Mouse (Mus musculus) cerebellum, postnatal 25 days (tissue): ENCODE measurements around the gene Foxl1.
A peak's percentile ranks its signal among the peaks of the same experiment; 100 is the strongest.

Experiments
- DNase-seq, 2 experiments: peaks; one replicate each; pipeline ENCODE4 v3.0.0; 2021; ENCODE audit warnings: mixed read lengths in 2 of 2

Gene Foxl1

DNA sequence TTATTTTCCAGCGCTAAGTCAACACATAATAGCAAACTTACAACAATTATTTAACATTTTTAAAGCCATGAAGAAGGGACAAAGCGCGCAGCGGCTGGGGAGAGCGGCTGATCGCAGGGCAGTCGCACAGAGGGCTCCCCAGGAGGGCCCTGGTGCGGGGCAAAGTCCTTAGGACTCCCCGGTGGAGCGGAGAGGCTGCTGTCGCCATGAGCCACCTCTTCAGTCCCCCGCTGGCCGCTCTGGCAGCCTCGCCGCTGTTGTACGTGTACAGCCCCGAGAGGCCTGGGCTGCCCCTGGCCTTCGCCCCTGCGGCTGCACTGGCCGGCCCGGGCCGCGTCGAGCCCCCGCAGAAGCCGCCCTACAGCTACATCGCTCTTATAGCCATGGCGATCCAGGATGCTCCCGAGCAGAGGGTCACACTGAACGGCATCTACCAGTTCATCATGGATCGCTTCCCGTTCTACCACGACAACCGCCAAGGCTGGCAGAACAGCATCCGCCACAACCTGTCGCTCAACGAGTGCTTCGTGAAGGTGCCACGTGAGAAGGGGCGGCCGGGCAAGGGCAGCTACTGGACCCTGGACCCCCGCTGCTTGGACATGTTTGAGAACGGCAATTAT, at the start of gene Foxl1:
Gene Foxl1, plus strand, starts transcription at position 185 of the 620 bp plus-strand sequence.
- DNase-seq, result peak in 1 of 2 experiments; percentile 8

DNA sequence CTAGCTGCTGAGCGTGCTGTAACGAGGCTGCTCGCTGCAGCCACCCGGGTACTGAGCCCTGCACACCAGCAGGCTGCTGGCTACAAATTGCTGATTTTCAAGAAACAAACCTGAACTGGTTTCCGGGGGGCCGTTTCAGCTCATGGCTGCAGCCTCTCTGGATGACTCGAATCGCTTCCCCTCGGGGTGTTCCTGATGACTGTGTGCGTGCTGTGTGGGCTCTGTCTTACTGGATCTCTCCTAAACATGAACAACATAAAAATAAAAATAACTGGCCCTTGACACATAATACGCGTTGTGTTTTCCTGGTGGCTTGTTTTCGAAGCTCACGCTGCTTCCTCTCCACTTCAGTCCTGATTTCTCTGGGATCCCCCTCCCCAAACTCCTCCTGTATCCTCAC, 49.0 kb upstream of the Foxl1 start:
- no peak for DNase-seq

DNA sequence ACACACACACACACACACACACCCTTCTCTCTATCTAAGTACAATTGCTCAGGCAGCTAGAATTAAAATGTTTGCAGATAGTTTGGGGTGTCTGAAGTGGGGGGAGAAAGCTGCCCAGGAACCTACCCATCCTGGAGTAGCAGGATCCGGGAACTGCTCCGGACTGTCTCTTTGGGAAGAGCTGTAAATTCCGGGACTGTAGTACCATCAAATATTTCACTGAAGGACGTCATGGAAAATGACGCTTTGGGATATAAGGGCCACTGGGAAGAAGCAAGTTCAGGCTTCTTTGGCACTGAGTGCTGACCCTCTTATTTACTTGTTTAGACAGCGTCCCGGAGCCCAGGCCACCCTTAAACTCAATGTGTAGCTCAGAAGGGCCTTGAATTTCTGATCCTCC, 48.5 kb upstream of the Foxl1 start:
- no peak for DNase-seq

DNA sequence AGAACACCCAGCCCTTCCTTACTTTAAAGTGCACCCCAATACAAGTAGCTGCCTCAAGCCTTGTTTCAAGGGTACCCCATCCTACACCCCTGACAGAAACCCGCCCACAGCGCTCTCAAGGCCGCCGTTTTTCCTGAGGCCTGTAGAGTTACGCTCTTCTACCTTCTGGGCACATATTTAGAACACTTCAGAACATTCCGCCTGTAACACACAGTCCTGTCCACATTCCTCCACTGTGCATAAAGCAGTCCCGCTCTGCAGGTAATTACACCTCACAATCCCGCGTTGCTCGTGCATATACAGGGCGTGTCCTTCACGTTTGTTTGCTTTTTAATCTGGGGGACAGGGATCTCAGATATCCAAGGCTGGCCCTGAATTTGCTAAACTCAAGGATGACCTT, 47.8 kb upstream of the Foxl1 start:
- DNase-seq, result no peak

DNA sequence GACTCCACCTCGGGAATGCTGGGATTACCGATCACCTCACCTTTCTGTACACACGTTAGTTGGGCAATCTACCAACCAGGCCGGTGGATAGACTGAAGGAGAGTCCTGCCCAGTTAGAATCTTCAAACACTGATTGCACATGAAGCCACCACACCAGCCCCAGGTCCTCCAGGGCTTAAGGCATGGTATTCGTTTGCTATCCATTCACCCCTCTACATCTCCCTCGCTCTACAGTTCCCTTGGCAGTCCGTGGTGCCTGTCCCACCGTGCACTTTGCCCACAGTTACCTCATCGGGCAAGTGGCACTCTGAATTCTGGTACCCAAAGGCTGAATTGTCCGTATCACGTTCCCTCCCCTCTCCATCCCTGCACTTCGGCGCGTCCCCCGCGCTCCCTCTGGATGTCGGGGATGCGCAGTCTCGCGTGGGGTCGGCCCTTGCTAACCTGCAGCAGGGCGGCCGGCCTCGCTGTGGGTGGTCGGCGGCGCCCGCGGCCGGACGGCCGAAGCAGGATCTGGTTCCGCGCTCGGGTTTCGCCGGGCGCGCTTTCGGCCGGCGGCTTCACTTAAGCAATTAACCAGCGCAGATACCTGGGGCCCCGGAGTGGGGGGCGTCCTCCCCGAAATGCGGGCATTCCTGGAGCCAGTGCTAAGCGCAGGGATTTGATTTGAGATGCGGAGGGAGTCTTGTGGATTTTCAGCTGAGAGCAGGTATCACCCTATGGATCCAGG, 47.2 kb upstream of the Foxl1 start:
- DNase-seq, result no peak

DNA sequence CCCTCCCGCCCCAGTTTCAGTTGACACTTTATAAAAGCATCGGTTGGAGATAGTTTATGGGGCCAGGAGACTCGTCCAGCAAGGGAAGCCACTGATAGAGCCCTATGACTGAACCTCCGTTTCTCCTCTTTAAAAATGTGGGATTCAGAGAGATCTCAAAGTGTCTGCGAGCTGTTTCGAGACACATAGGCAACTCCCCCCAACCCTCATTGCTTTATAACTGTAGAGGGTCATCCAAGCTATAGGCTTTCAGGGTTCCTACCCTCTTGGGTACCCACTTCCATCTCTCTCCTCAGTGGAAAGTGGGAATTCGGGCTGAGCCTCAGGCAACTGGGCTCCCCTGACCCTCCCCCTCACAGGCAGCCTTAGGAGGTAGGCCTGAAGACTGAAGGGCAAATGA, 46.3 kb upstream of the Foxl1 start:
- DNase-seq, result no peak

DNA sequence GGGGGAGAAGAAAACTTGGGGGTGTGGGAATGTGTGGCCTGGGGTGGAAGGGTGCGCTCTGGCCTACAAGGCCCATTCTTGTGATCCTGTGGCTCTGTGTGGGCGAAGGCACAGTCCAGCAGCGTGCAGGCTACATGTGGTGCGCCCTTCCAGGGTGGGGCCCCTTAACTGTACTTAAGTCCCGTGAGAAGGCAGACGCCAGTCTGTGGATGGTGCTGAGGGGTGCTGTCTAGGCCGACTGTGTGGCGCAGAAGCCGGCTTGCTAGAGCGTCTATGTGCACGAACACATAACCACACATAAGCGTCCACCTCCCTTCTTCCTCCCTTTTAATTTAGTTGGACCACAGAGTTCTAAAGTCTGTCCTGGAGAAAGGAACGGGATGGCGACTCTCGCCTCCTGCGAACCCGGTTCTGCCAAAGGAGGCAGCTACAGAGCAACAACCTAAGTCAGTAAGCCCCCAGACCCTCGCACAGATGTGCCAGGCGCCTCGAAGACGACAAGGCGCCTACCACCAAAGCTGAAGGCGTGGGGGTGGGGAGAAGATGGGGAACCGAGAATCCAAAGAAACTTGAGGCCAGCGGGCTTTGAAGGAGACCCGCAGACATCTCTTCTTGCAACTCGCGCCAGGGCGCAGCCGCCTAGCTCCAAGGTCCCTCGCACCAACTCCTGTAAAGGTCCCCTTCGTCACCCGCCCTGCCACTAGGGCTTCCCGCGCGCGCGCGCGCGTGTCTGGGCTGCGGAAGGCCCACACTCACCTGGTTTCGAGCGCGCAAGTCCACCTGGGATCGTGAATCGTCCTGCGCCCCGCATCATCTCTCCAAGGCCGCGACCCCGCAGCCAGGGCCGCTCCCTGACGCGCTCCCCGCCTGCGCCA, 45.3 kb upstream of the Foxl1 start:
- no peak for DNase-seq

DNA sequence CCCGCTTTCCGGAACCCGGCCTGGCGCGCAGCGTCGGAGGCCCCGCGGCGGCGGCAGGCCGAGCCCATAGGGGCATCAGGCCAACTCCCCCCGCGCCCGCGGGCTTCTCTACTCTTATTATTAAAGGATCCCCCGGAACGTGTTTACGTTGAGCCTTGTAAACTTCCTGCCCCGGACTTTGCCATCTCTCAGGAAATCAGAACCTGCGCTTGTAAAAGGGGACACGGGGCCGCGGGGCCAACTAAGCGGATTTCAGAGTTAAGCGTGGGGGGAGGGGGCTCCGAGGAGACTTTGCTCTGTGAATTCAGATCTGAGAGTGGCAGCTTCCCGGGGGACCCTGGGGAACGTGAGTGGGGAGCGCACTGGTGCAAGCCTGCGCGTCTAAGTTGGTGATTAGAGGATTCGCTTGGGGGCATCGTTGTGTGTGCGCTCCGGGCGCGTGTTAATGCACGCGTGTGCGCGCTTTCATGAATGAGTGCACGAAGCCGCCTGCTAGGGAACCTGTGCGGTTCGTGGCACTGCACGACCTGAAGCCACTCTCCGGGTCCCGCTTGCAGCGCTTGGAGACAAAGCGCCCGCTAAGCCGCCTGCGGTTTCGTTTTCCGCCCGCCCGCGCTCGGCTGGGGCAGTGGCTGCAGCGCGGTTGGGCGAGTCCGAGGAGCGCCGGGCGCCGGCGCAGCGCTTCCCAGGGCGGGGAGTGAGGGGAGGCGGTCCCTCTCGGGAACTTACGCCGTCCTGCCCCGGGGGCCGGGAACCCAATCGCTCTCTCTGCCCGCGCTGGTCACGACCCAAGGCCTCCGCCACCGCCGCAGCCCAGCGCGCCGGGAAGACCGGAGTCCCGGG, 44.4 kb upstream of the Foxl1 start:
- peak in 1 of 2 experiments; percentile 38 for DNase-seq

DNA sequence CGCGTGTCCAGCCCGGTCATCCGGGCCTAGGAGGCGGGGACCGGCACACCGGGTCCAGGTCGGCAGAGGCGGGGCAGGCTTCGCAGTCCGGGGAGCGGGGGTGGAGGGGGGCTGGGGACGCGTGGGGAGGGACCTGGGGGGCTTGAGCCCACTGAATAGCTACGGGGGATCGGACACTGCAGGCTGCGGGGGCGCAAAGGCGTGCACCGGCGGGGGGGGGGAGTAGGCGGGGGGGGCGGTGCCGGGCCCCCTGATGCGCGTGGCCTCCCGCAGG, 43.9 kb upstream of the Foxl1 start:
- DNase-seq, result no peak

DNA sequence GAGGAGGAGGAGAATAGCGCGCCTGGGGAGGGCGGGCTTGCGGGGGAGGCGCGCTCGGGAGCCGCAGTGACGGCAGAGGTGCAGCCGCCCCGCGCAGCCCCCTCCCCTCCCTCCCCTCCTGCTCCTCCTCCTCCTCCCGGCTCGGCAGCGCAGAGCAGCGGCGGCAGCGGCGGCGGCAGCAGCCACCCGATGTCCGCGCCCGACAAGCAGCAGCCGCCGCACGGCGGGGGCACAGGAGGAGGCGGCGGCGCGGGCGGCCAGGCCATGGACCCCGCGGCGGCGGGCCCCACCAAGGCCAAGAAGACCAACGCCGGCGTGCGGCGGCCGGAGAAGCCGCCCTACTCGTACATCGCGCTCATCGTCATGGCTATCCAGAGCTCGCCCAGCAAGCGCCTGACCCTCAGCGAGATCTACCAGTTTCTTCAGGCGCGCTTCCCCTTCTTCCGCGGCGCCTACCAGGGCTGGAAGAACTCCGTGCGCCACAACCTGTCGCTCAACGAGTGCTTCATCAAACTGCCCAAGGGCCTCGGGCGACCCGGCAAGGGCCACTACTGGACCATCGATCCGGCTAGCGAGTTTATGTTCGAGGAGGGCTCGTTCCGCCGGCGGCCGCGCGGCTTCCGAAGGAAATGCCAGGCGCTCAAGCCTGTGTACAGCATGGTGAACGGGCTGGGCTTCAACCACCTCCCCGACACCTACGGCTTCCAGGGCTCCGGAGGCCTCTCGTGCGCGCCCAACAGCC, 43.4 kb upstream of the Foxl1 start, which contains the start of gene Foxf1:
Gene Foxf1, plus strand, starts transcription at position 177 of the 742 bp plus-strand sequence.
- DNase-seq, result no peak

DNA sequence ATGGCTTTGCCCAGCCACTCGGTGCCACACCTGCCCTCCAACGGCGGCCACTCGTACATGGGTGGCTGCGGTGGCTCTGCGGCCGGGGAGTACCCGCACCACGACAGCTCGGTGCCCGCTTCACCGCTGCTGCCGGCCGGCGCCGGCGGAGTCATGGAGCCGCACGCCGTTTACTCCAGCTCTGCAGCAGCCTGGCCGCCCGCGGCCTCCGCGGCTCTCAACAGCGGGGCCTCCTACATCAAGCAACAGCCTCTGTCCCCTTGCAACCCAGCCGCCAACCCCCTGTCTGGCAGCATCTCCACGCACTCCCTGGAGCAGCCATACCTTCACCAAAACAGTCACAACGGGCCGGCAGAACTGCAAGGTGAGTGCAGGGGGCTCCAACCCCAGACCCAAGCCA, 42.7 kb upstream of the Foxl1 start:
- DNase-seq, result no peak

DNA sequence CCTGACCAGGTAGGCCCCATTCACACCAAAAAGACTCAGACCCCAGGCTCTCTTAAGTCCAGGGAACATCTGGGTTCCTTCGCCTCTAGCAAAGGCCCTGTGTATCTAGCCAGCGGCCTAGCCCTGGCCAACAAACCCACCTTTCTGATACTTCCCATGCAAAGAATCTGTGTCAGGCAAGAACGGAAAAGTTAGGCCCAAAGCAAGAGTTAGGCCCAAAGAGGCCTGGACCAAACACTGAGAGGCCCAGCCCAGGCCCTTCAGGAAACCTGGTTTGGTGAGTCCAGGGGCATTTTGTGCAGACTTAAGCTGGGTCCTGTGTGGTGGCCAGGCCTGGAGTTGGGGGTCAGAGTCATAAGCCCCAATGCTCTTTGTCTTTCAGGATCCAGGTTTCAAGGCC, 42.2 kb upstream of the Foxl1 start:
- DNase-seq, result no peak

DNA sequence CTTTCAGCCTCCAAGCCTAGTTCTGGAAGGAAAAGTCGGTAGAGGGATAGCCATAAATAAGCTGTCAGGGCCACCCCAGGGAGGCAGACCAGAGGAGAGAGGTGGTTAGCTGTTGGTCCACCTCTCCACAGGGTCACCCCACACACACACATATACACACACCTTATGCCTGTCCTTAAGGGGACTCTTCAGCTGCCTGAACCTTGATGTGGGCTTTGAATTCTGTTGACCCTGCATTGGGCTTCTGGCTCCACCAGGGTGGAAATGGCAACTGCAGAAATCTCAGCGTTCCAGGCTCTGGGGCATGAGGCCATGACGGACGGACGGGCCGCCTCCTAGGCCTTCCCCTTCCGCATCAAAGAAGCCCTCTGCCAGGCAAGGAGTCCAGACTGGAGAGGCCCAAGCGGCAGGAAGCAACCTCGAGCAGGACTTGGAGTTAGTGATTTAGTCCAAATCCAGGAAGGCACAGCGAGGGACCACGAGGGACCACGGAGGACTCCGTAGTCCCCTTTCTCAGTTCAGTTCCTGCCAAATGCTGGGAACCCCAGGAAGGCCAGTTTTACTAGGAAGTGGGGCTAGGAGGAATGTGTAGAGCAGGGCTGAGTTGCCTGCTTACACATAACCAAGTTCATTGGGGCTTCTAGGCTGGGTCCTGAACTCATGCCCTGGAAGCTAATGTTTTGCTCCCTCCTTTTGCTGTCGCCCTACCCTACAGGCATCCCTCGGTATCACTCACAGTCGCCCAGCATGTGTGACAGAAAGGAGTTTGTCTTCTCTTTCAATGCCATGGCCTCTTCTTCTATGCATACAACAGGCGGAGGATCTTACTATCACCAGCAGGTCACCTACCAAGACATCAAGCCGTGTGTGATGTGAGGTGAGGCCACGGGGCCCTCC, 41.5 kb upstream of the Foxl1 start:
- no peak for DNase-seq

DNA sequence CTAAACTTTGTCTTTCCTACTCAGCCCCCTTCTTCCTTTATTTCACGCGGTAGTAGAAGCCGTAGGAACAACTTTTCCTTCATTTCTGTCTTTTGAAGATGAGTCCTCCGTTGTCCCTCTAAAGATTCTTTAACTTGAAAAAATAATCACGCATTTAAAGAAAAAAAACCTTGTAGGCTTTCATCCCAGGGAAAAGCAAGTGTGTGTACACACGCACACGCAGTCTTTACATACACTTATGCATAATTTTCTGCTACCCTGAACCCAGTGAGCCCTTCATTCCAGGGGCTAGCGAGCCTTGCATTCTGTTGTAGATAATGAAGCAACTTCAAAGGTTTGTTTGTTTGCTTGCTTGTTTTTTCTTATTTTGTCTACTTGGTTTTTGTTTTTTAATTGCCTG, 39.5 kb upstream of the Foxl1 start:
- no peak for DNase-seq

DNA sequence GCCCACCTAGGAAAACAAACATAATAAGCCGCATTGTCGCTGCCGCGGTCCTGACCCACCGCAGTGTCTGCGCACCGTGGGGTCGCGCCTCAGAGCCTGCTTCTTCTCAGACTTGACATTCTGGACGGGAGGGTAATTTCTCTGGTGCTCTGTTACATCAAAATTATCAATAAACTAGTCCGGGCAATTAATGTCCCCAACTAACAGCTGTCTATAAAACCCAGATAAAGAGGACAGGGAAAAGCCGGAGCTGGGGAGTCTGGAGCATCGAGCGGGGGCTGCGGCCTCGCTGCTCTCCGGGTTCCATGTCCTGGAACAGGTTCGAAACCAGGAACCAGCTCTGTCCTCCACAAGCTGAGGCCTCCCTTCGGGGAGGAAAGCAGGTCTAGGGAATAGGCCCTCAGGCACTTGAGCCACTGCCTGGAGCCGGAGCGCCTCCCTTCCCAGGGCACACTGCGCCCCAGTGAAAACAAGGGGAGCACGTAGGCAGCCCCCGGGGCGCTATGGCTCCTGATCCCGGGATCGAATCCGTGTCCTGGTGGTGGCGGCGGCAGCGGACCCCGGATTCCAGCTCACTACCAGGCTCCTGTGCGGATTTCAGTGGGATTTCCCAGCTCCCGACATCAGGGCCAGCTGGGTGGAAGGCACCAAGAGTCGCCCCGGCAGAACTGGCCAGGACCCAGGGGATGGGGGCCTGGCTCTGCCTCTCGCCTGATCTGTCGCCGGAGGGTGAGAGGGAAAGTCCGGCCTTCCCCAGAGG, 38.7 kb upstream of the Foxl1 start:
- no peak for DNase-seq

DNA sequence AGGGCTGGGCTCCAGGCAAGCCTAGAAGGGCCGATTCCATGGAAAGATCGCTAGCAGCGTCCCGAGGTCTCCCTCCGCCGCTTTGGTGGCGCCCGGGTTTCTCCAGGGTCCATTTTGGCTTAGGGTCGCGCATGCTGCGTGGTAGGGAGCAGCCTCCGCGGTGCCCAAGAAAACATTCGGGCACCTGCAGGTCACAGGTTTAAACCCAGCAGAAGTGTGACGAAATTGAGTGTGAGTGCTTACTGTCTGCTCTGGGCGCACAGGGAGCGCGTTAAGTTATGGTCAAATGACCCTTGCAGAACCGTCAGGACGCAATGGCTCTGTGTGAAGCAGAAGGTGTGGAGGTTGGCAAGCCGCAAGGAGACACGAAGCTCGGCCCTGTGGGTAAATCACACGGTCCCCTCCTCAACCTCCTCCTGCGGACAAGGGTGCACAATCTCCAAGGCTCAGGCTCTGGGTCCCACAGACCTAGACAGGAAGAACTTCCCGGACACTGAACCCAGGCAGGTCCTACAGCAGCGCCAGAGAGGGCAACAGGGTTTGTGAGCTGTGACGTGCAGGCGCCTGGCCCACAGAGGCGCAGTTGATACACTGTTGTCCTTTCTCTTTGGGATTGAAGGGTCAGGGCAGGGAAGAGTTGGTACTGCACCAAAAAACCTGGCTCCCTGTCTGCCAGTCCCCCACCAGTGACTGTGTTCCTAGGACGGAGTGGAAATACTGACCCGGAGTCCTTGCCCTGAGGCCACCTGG, 37.9 kb upstream of the Foxl1 start:
- no peak for DNase-seq

DNA sequence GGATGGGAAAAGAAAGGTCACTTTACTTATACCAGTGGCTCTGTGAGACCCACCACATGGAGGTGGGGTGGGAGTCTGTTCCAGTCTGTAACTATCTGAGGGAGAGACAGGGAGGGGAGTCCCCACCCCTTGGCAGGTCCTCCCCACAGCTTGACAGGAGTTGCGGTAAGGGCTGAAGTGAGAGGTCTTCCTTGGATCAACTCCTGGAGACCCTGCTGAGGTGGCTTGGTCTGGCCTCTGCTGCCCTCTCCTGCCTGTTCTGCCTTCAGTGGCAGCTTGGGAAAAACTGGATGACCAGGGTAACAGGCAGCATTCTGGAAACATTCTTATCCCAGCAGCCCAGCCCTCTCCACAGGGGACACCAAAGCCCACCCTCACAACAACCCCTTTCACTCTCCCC, 37.0 kb upstream of the Foxl1 start:
- no peak for DNase-seq

DNA sequence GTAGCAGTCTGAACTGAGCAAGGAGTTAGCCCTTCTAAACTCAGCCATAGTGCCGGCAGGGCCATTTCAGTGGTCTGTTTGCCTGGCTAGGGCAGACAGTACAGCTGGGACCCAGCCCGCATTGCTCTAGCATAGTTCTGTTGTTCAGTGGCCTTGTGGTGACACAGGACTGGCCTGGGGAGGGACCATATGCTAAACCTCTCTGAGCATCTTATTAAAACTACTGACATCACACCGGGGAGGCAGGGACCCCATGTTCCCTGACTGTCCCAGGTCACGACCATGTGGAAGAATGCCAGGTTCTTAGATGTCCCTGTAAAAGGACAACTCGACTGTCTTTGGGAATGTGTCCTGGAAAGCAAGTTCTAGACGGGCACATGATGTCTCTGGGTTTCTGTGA, 35.6 kb upstream of the Foxl1 start:
- DNase-seq, result no peak

DNA sequence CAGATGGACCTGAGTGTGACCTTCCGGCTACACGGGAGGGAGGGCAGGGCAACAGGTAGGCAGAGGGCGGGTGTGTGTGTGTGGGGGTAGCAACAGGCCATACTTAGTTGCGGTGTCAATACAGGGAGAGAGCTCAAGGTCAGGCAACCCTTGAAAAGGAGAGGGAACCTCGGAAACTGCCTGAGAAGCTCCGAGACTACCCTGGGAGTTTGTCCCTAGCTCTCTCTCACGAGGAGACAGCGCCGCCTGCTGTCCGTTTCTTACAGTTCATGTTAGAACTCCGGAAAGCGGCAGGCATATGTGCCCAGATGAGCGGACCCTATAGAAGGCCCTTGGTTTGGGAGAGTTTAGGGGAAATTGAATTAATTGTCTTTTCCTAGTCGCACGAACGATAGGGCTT, 35.1 kb upstream of the Foxl1 start:
- DNase-seq, result peak; percentile 79 to 89

DNA sequence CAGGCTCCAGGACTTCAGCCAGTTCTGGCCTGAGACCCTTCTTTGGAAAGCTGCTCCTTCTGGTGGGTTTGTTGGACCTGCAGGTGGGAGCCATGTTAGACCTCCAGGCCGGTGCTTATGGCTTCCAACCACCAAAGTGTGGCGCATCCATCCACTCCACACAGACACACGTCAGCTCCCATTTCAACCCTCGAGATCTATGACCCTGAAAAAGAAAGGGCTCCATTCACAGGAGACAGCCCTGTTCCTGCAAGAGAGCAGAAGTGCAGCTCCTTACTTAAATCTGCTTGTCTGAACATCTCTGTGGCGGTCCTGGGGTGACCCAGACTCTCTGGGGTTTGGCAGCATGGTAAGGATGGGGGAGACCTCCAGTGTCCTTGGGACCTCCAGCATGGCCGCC, 34.2 kb upstream of the Foxl1 start:
- no peak for DNase-seq
